In the genomic region with DNA sequence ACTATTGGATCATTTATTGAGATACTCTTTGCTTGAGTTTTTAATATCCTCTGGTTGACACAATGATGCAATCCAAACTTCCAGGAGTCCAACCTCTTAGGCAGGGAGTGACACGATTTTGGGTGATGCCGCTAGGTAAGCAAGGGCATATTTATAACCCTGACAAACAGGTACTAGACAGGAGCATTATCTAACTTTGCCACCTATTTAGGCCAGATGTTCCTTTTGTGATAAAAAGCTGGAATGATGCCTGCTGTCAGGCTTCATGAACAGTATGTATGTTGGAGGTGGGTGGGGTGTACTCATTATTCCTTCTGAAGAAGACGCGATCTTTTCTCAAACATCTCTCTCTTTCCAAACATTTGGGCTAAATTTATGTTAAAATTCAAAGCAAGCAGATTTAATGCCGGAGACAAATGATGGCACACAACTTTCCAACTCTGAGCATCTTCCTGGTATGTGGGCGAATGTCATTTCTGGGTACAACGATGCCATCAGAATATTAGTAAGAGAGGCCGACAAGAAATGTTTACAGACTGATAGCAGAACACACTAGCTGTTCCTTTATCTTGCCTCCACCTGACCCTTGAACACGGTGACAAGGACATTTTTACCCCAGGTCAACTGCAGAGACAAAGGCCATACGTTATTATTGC, we compare ENCODE assay signal across 8 mouse cellular contexts. TPM values are rescaled to one million over a fixed set of nuclear protein-coding genes. Genes with fewer than 3 reads are reported as not detected.
A peak's percentile ranks its signal among the peaks of the same experiment; 100 is the strongest.
DNase-seq lines count a peak whose midpoint lies in the region; ATAC-seq and TF ChIP-seq lines count a peak whose summit lies in the region.

No protein-coding gene starts in this region.

- H3K27me3 ChIP-seq in embryonic facial prominence, embryonic 11.5 days (ENCODE audit: control insufficient read depth, insufficient read depth, low read length) = no peaks in the 10 kb centered on the region
- H3K27me3 ChIP-seq in intestine, embryonic 14.5 days (replicated peaks; ENCODE audit: control insufficient read depth, insufficient read depth, low read length) = no peaks in the 10 kb centered on the region
- H3K27me3 ChIP-seq in midbrain, postnatal 0 days (ENCODE audit: insufficient read depth, low read length) = no peaks in the 10 kb centered on the region

- 69% methylated on average over 10 of the region's 10 CpGs for WGBS in embryonic facial prominence, embryonic 11.5 days
- WGBS in intestine, embryonic 14.5 days = 53% methylated on average over 10 of the region's 10 CpGs
- WGBS in midbrain, postnatal 0 days = 56% methylated on average over 10 of the region's 10 CpGs

- TF ChIP-seq CTCF in layer of hippocampus, adult 2 months (conservative IDR thresholded peaks at IDR 0.05) = no peak
- TF ChIP-seq CTCF in midbrain, postnatal 0 days (IDR thresholded peaks at IDR 0.05) = no peak

- H3K27ac ChIP-seq in layer of hippocampus, adult 2 months = peak overlapping the region; percentile 96
- H3K27ac ChIP-seq in embryonic facial prominence, embryonic 11.5 days (replicated peaks; ENCODE audit: low read depth, low read length) = no peak overlapping the region
- 0 out of 2 replicates have a peak overlapping the region, but pooled peaks have one; percentile 90 for H3K27ac ChIP-seq in intestine, embryonic 14.5 days (ENCODE audit: low read depth)
- H3K27ac ChIP-seq in midbrain, postnatal 0 days (ENCODE audit: low read depth, low read length) = peak overlapping the region; percentile 87

- no peak for DNase-seq in layer of hippocampus, adult 2 months (ENCODE audit: low spot score in 2 of 2)
- no peak for DNase-seq in layer of hippocampus, postnatal 10 days (ENCODE audit: low spot score in 2 of 2)
- DNase-seq in embryonic facial prominence, embryonic 11.5 days (ENCODE audit: low spot score) = peak; percentile 4
- no peak for DNase-seq in intestine, embryonic 14.5 days (ENCODE audit: low spot score)
- no peak for DNase-seq in midbrain, postnatal 0 days (ENCODE audit: low spot score)
- DNase-seq in right cerebral cortex, postnatal 10 days (ENCODE audit: low spot score in 2 of 2) = no peak
- DNase-seq in gastrocnemius, postnatal 25 days = no peak
- DNase-seq in embryo, embryonic 10.5 days (ENCODE audit: low spot score) = no peak

- H3K4me3 ChIP-seq in layer of hippocampus, adult 2 months = peak overlapping the region; percentile 92
- H3K4me3 ChIP-seq in embryonic facial prominence, embryonic 11.5 days (ENCODE audit: low read depth, low read length) = no peak overlapping the region
- peak overlapping the region; percentile 61 for H3K4me3 ChIP-seq in intestine, embryonic 14.5 days (ENCODE audit: low read depth, low read length)
- peak overlapping the region; percentile 99 for H3K4me3 ChIP-seq in midbrain, postnatal 0 days (ENCODE audit: low read depth, low read length)

- H3K9me3 ChIP-seq in embryonic facial prominence, embryonic 11.5 days (replicated peaks; ENCODE audit: control insufficient read depth, low read length) = no peaks in the 10 kb centered on the region
- no peaks in the 10 kb centered on the region for H3K9me3 ChIP-seq in intestine, embryonic 14.5 days (ENCODE audit: control insufficient read depth, low read length)
- H3K9me3 ChIP-seq in midbrain, postnatal 0 days (ENCODE audit: low read length) = no peaks in the 10 kb centered on the region

- ATAC-seq in embryonic facial prominence, embryonic 11.5 days (replicated peaks; ENCODE audit: insufficient number of reproducible peaks, low FRiP score, low TSS enrichment, low read depth) = no peak
- ATAC-seq in intestine, embryonic 14.5 days (replicated peaks; ENCODE audit: low FRiP score, low TSS enrichment, low read depth) = no peak
- no peak for ATAC-seq in midbrain, postnatal 0 days (ENCODE audit: low FRiP score)

- no peaks in the 10 kb centered on the region for H3K36me3 ChIP-seq in embryonic facial prominence, embryonic 11.5 days (replicated peaks; ENCODE audit: control insufficient read depth, insufficient read depth, low read depth, low read length)
- H3K36me3 ChIP-seq in intestine, embryonic 14.5 days (ENCODE audit: control insufficient read depth, insufficient read depth, low read length) = no peaks in the 10 kb centered on the region
- H3K36me3 ChIP-seq in midbrain, postnatal 0 days (ENCODE audit: insufficient read depth, low read length) = no peaks in the 10 kb centered on the region

- H3K4me2 ChIP-seq in embryonic facial prominence, embryonic 11.5 days (ENCODE audit: low read depth, low read length) = no peak overlapping the region
- H3K4me2 ChIP-seq in intestine, embryonic 14.5 days (ENCODE audit: low read length) = peak overlapping the region; percentile 44
- peak overlapping the region; percentile 92 for H3K4me2 ChIP-seq in midbrain, postnatal 0 days (ENCODE audit: low read depth, low read length, poor library complexity, severe bottlenecking)

- H3K9ac ChIP-seq in embryonic facial prominence, embryonic 11.5 days (replicated peaks; ENCODE audit: low read length) = no peak overlapping the region
- H3K9ac ChIP-seq in intestine, embryonic 14.5 days (ENCODE audit: low read length) = no peak overlapping the region
- H3K9ac ChIP-seq in midbrain, postnatal 0 days (replicated peaks; ENCODE audit: low read length, poor library complexity, severe bottlenecking) = peak overlapping the region; percentile 94

- H3K4me1 ChIP-seq in embryonic facial prominence, embryonic 11.5 days (ENCODE audit: control insufficient read depth, insufficient read depth, low read length) = no peaks in the 10 kb centered on the region; the same call in 1 of the 2 replicates
- H3K4me1 ChIP-seq in intestine, embryonic 14.5 days (replicated peaks; ENCODE audit: control insufficient read depth, insufficient read depth, low read length) = peaks cover 24% of the 10 kb centered on the region
- H3K4me1 ChIP-seq in midbrain, postnatal 0 days (ENCODE audit: insufficient read depth, low read length) = peaks cover 11% of the 10 kb centered on the region; the same call in 1 of the 2 replicates

RNA-seq across cellular contexts. Expression of a gene that starts 0.6 kb away (rescaled TPM):
- total RNA-seq in layer of hippocampus, adult 2 months (2021) = 100 to 1,000 TPM; 159 to 164 TPM
- 100 to 1,000 TPM; 119 to 127 TPM for total RNA-seq in layer of hippocampus, postnatal 10 days (2021)
- polyA plus RNA-seq in embryonic facial prominence, embryonic 11.5 days (2014; fragmentation: Nextera tagmentation; extraction: Ambion mirVana) = 234 and 254 TPM in 2 replicates
- 167 and 185 TPM in 2 replicates for polyA plus RNA-seq in intestine, embryonic 14.5 days (2014; fragmentation: Nextera tagmentation; extraction: Ambion mirVana)
- total RNA-seq in midbrain, postnatal 0 days (2014; rRNA removed) = 44.4 and 52.0 TPM in 2 replicates
- polyA plus RNA-seq in midbrain, postnatal 0 days (2015; fragmentation: Nextera tagmentation; extraction: Ambion mirVana) = 72.7 and 84.0 TPM in 2 replicates
- total RNA-seq in gastrocnemius, postnatal 25 days (2021) = 100 to 1,000 TPM; 123 to 140 TPM
